Mouse (Mus musculus) G1E (cell line): ENCODE measurements around the gene Mzt1. TPM values are rescaled to one million over a fixed set of nuclear protein-coding genes. Genes with fewer than 3 reads are reported as not detected.

Source experiments
- ATAC-seq: 2 replicates; pipeline ENCODE4 v1.8.0; 2016; ENCODE audit warnings: mild to moderate bottlenecking; ENCODE audit not compliant: insufficient number of reproducible peaks, poor library complexity, low FRiP score, severe bottlenecking; ENCODE audit errors: extremely low read depth
- DNase-seq: peaks from one replicate; pipeline ENCODE4 v3.0.0; 2012; ENCODE audit warnings: low spot score
- H3K27me3 ChIP-seq: 2 replicates; pipeline ENCODE4 v1.6.1; 2012; ENCODE audit warnings: mild to moderate bottlenecking, low read length, inconsistent platforms; ENCODE audit not compliant: insufficient read depth
- H3K36me3 ChIP-seq: replicated peaks from 2 replicates; pipeline ENCODE3; 2012; ENCODE audit warnings: mild to moderate bottlenecking, inconsistent platforms
- H3K4me1 ChIP-seq: 2 replicates; pipeline ENCODE4 v1.6.1; 2012; ENCODE audit warnings: low read depth, low read length, inconsistent platforms, mixed read lengths; ENCODE audit not compliant: insufficient read depth
- H3K4me3 ChIP-seq: 2 replicates; pipeline ENCODE4 v1.5.1; 2012; ENCODE audit warnings: low read depth, mild to moderate bottlenecking, inconsistent platforms, low read length, moderate library complexity, mixed read lengths
- H3K9me3 ChIP-seq: replicated peaks from 2 replicates; pipeline ENCODE4 v1.6.1; 2012; ENCODE audit warnings: inconsistent platforms
- CTCF ChIP-seq: IDR thresholded peaks from 2 replicates; pipeline ENCODE4 v1.5.1; 2012; ENCODE audit warnings: low read depth, low read length, inconsistent platforms, mixed read lengths
- GATA1 ChIP-seq: IDR thresholded peaks from 2 replicates; pipeline ENCODE4 v1.6.1; 2012; ENCODE audit warnings: borderline replicate concordance, low read length, inconsistent platforms, mixed read lengths
- GATA2 ChIP-seq: IDR thresholded peaks from 2 replicates; pipeline ENCODE4 v1.6.1; 2012; ENCODE audit warnings: low read depth, low read length, inconsistent platforms, borderline replicate concordance
- POLR2AphosphoS5 ChIP-seq: IDR thresholded peaks from 2 replicates; pipeline ENCODE4 v1.6.1; 2012; ENCODE audit warnings: low read depth, low read length, inconsistent platforms; ENCODE audit not compliant: insufficient replicate concordance
- TAL1 ChIP-seq: conservative IDR thresholded peaks from 2 replicates; pipeline ENCODE4 v1.6.1; 2012; ENCODE audit warnings: low read depth, low read length, inconsistent platforms, mixed read lengths
- polyA plus RNA-seq: library from polyadenylated mRNA; stranded (reverse); fragments of >175 nt; gene quantifications from 2 replicates; pipeline ENCODE4 v1.2.3, GENCODE M21; 2012
- total RNA-seq, 2 experiments: library from RNA; stranded (forward) in 1 of 2; stranded (reverse) in 1 of 2; fragments of 200-1000 nt in 1 of 2; fragments of >200 nt in 1 of 2; fragmentation: Nextera tagmentation in 1 of 2; gene quantifications; 2 replicates each; pipeline ENCODE4 v1.2.3; 2014 to 2017

Mzt1 gene
- total and polyA plus RNA-seq, 3 experiments = 48.8 to 304 (median 181) TPM

DNA sequence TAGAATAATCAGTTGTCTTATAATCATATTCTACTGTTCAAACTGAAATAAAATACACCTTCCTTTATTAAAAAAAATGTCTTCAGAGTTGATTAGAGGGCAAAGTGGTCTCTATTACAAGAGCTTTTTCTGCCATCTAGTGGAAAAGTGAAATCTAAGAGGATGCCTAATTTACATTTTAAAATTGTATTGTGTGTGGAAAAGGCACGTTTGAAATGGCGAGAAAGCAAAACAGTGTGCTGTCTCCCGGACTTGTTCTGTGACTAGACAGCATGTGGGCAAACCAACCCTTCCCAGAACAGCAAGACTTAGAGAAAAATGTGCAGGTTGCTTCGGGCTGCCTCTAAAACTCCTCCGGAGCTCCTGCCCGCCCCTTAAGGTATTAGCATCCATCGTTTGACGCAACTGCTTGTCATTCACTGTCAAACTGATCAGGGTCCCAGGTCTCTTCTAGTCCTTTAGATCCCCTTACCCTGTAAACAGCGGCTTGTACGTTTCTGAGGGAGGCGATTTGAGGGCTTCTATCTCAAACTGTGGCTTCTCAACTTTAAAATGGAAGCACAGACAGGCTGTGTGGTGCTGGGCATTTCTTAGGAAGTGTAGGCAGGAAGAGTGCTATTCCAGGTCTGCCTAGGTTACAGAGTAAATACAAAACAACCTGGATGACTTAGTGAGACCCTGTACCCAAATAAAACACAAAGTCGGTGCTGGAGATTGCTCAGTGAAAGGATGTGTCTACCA is 23.4 kb downstream of the Mzt1 start:
- H3K27me3 ChIP-seq = peaks cover 4% of the 10 kb centered on the region; the same call in 1 of the 2 replicates
- DNase-seq (no peak), ATAC-seq (no peak)
- 0 out of 2 replicates have a peak, but pooled peaks cover 4% of the 10 kb centered on the region for H3K4me1 ChIP-seq
- H3K9me3 ChIP-seq = no peaks in the 10 kb centered on the region
- no peaks in the 10 kb centered on the region for H3K36me3 ChIP-seq
- TF ChIP-seq CTCF (no peak), GATA2 (no peak), POLR2AphosphoS5 (no peak)
- no peak overlapping the region for H3K4me3 ChIP-seq

DNA sequence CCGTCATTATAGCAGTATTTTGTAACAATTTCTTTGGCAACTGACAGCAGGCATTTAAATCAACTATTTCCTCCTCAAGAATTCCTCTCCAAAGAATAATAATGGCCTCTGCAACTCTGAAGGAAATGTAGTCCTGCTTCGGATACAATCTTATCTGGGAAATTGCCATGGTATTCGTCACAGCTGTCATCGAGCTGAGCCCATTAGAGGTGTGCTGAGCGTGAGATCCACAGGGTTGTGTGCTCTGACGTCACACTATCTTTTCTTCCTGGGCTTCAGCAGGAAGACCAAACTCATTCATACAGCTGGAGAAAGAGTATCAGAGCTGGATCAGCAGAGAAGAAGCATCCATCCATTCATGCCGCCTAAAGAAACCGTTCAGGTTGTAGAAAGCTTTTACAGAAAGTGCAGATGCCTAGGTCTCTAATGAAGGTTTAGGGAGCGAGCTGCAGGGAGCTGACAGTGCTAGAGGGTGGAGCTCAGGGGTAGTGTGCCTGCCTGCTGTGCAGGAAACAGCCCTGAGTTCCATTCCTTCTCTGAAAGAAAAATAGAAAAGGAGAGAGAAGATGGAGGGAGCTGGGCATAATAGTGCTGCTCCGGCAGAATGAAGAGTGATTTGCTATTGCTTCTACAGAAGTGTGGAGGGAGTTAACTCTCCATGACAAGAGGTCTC is 26.7 kb downstream of the Mzt1 start:
- no peak for TF ChIP-seq CTCF
- TF ChIP-seq GATA1 = no peak
- no peak for TF ChIP-seq POLR2AphosphoS5
- TF ChIP-seq GATA2 = no peak
- TF ChIP-seq TAL1 = no peak
- H3K4me1 ChIP-seq = 0 out of 2 replicates have a peak, but pooled peaks cover 4% of the 10 kb centered on the region
- no peak overlapping the region for H3K4me3 ChIP-seq
- no peaks in the 10 kb centered on the region for H3K36me3 ChIP-seq
- DNase-seq (no peak), ATAC-seq (no peak)
- peaks cover 4% of the 10 kb centered on the region; the same call in 1 of the 2 replicates for H3K27me3 ChIP-seq
- H3K9me3 ChIP-seq = no peaks in the 10 kb centered on the region

DNA sequence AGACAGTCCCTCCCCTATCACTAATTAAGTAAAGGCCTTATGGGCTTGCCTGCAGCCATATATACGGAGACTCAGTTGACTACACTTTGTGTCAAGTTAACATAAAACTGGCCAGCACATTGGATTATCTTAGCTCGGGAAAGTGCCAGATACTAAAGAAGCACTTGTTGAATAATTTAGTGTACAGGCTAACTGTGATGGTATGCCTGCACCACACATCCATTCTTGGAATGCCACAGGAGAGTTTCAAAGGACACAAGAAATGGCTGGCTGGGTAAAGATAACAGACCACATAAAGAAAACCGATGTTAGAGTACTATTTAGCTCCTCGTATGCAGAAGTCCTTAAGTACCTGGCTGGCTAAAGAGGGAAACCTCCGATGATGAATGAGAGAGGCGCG is 27.2 kb downstream of the Mzt1 start:
- 0 out of 2 replicates have a peak, but pooled peaks cover 4% of the 10 kb centered on the region for H3K4me1 ChIP-seq
- no peak overlapping the region for H3K4me3 ChIP-seq
- TF ChIP-seq CTCF (no peak), GATA2 (no peak), TAL1 (no peak), POLR2AphosphoS5 (no peak), GATA1 (no peak)
- DNase-seq (no peak), ATAC-seq (no peak)
- no peaks in the 10 kb centered on the region for H3K36me3 ChIP-seq
- H3K27me3 ChIP-seq = peaks cover 4% of the 10 kb centered on the region; the same call in 1 of the 2 replicates
- H3K9me3 ChIP-seq = no peaks in the 10 kb centered on the region

DNA sequence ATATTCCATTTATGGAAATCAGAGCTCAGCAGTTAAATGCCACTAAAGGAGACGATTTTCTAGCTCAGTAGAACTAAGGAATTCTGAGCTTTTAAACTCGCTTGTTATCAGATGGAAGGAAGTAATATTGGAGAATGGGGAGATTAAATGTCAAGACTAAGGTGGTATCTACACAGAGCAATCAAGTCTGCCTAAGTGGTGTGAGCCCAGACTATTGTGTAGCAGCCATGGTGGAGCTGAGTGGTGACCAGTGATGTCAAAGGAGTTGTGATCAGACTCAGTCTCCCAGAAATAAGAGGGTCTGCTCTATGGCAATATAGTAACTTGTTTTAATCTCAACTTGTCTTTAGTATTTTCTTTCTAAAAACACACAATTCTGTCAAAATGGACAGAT is 35.0 kb downstream of the Mzt1 start:
- ATAC-seq = no peak
- Histone ChIP-seq H3K4me3 (no peak overlapping the region), H3K27me3 (0 out of 2 replicates have a peak, but pooled peaks cover 4% of the 10 kb centered on the region), H3K4me1 (no peaks in the 10 kb centered on the region), H3K9me3 (no peaks in the 10 kb centered on the region), H3K36me3 (no peaks in the 10 kb centered on the region)
- TF ChIP-seq CTCF = no peak
- DNase-seq = no peak

DNA sequence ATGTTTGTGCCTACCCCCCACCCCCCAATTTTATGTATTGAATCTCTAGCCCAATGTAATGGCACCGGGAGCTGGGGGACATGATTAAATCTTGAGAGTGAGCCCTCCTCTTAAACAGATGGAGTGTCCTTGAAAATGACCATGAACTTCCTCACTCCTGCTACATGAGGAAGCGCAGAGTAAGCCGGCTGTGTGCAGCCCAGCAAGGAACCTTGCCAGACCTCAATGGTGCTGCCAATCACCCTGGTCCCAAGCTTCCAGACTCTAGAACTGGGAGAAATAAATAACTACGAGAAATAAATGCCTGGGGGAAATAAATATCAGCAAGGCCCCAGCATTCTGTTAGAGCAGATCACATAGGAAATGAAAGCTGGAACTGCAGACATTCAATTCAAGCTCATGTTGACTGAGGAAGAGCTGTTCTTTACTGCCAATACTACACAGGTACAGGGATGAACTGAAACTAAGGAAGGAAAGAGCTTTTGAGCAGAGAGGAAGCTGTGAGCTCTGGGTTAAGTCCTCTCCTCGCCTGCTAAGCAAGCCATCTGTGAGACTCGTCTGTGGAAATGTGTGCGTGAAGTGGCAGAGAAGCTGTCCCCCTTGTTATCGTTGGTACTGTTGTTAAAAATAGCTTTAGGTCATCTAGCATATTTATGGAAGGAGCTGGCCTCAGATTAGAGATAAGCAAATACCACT is 35.6 kb downstream of the Mzt1 start:
- Histone ChIP-seq H3K4me3 (no peak overlapping the region), H3K9me3 (no peaks in the 10 kb centered on the region), H3K4me1 (no peaks in the 10 kb centered on the region), H3K36me3 (no peaks in the 10 kb centered on the region), H3K27me3 (0 out of 2 replicates have a peak, but pooled peaks cover 4% of the 10 kb centered on the region)
- ATAC-seq = no peak
- no peak for TF ChIP-seq GATA2
- no peak for TF ChIP-seq TAL1
- TF ChIP-seq GATA1 = no peak
- TF ChIP-seq POLR2AphosphoS5 = no peak
- no peak for TF ChIP-seq CTCF
- no peak for DNase-seq

DNA sequence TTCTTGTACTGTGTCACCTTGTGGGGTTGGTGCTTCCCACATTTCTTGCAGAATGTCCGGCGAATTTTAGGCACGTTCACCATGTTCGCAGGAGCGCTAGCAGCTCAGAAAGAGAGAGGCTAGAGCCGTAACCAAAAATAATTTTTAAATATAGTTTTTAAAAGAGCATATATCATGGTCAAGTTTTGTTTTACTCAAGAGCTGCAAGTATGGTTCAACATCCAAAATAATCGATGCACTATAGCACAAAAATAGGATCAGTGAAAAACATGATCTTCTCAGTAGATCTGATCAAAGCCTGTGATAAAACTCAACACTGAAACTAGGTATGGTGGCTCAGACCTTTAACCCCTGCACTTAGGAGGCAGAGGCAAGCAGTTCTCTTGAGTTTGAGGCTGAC is 51.7 kb downstream of the Mzt1 start, which contains the start of gene Rpl36a-ps1:
Gene Rpl36a-ps1 (minus strand): TSS at position 101 of the 400 bp plus-strand sequence.
- Histone ChIP-seq H3K4me1 (no peaks in the 10 kb centered on the region), H3K9me3 (no peaks in the 10 kb centered on the region), H3K4me3 (no peak within 1 kb of the TSS), H3K27me3 (no peaks in the 10 kb centered on the region), H3K36me3 (no peaks in the 10 kb centered on the region)
- ATAC-seq = no peak
- no peak for TF ChIP-seq GATA1
- no peak for TF ChIP-seq TAL1
- TF ChIP-seq POLR2AphosphoS5 = no peak
- TF ChIP-seq CTCF = no peak
- no peak for TF ChIP-seq GATA2
- no peak for DNase-seq
